Mouse (Mus musculus): ENCODE results near the gene Hist1h4k. TPM values are rescaled to one million over a fixed set of nuclear protein-coding genes. Genes with fewer than 3 reads are reported as not detected.
"Not testable (repeated sequence)": the region's sequence is repeated elsewhere in the genome, so short reads cannot be mapped to it uniquely, and the experiment has no call there.

Hist1h4k gene
- polyA plus RNA-seq, 1 experiment from 2014 or later, result not detected

DNA sequence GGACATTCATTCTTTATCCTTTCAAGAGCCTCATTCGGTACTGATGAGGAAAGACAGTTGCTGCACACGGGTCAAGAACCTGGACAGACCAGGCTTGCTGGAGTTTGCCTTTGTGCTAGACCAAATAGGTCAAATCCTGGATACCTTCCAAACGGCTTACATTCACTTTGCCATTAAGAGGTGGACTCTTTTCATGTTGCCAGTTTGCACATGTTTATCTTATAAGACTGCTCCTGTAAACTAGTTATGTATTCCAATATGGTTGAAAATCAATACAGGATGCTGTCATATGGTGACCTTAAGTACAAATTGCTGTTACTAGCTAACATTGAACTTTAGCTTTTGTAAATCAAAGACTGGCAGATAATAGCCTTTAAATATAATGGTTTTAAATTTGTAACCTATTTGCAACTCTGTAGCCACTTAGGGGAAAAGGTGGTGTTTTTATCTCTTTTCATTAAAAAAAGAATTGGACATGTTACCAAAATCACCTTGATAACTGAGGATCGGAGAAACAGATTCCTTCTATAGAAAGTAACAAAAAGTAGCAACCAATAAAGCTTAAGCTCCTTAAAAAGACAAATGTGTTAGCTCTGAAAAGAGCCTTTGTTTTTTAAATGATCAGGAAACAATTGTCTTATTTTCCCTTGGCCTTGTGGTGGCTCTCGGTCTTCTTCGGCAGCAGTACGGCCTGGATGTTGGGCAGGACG is 36.0 kb upstream of the Hist1h4k start:
- ATAC-seq (ENCODE audit: low FRiP score, low TSS enrichment), result no peak
- Histone ChIP-seq H3K27me3 (ENCODE audit: control insufficient read depth, insufficient read depth, low read length) (no peaks in the 10 kb centered on the region), H3K9ac (replicated peaks; ENCODE audit: low read length) (no peak overlapping the region; the same call in 1 of the 2 replicates), H3K9me3 (ENCODE audit: control insufficient read depth, low read length) (no peaks in the 10 kb centered on the region), H3K4me3 (replicated peaks; ENCODE audit: low read depth, low read length) (peak overlapping the region; percentile 33), H3K4me2 (ENCODE audit: low read length) (peak overlapping the region; percentile 60), H3K36me3 (ENCODE audit: control insufficient read depth, insufficient read depth, low read length) (no peaks in the 10 kb centered on the region), H3K27ac (replicated peaks; ENCODE audit: low read depth, low read length) (peak overlapping the region; percentile 77), H3K4me1 (ENCODE audit: control insufficient read depth, insufficient read depth, low read length) (peaks cover 19% of the 10 kb centered on the region)
- WGBS, result 2% methylated on average over 8 of the region's 8 CpGs
- DNase-seq, result peak; percentile 33

DNA sequence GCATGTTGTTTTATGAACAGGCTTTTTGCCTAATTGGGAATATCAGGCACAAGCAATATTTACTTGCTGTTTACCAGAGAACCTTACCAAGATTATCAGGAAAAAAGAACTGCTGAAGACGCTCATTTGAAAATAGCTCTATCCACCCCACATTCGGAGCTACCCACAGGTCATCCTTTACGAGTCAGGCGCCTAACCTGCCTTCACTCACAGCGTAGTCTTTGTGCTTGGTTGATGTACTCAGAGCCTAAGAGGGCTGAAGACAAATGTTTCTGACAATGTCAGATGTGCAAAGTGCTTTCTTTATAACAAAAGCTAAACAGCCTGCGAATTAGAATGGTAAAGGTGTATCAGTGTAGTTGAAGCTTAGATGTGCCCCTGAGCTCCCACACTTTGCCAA is 34.0 kb upstream of the Hist1h4k start:
- DNase-seq (no peak), ATAC-seq (ENCODE audit: low FRiP score, low TSS enrichment) (no peak)
- no peak overlapping the region for H3K4me3 ChIP-seq (replicated peaks; ENCODE audit: low read depth, low read length)
- peak overlapping the region; percentile 75 for H3K4me2 ChIP-seq (ENCODE audit: low read length)
- WGBS, result 15% methylated on average over 6 of the region's 6 CpGs
- H3K27ac ChIP-seq (replicated peaks; ENCODE audit: low read depth, low read length), result peak overlapping the region; percentile 49
- no peak overlapping the region for H3K9ac ChIP-seq (replicated peaks; ENCODE audit: low read length)
- no peaks in the 10 kb centered on the region for H3K9me3 ChIP-seq (ENCODE audit: control insufficient read depth, low read length)
- H3K36me3 ChIP-seq (ENCODE audit: control insufficient read depth, insufficient read depth, low read length), result no peaks in the 10 kb centered on the region
- no peaks in the 10 kb centered on the region for H3K27me3 ChIP-seq (ENCODE audit: control insufficient read depth, insufficient read depth, low read length)
- H3K4me1 ChIP-seq (ENCODE audit: control insufficient read depth, insufficient read depth, low read length), result peaks cover 28% of the 10 kb centered on the region

DNA sequence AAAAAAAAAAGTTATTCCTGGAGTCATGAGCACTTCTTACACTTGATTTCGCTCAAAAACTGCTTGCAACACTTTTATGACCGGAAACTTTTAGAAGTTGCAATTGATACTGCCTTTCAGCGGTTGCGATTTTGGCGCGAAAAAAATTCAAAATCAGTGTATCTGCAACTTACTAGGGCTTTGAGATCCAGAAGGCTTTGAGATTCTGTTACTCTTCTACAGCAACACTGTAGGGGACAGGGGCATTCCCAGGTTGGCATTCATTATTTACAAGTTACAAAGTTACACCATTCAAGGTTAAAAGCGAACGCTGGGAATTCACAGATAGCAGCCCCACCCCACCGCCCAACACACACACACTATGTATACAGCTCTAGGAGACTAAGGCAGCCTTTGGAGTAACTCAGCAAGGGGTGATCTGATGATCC is 33.4 kb upstream of the Hist1h4k start:
- WGBS, result 1% methylated on average over 9 of the region's 9 CpGs
- Histone ChIP-seq H3K4me2 (ENCODE audit: low read length) (peak overlapping the region; percentile 75), H3K4me3 (replicated peaks; ENCODE audit: low read depth, low read length) (peak overlapping the region; percentile 34), H3K27me3 (ENCODE audit: control insufficient read depth, insufficient read depth, low read length) (no peaks in the 10 kb centered on the region), H3K27ac (replicated peaks; ENCODE audit: low read depth, low read length) (peak overlapping the region; percentile 49), H3K36me3 (ENCODE audit: control insufficient read depth, insufficient read depth, low read length) (no peaks in the 10 kb centered on the region), H3K9me3 (ENCODE audit: control insufficient read depth, low read length) (no peaks in the 10 kb centered on the region), H3K4me1 (ENCODE audit: control insufficient read depth, insufficient read depth, low read length) (peaks cover 28% of the 10 kb centered on the region), H3K9ac (replicated peaks; ENCODE audit: low read length) (no peak overlapping the region)
- ATAC-seq (ENCODE audit: low FRiP score, low TSS enrichment) (no peak), DNase-seq (peak; percentile 81)

DNA sequence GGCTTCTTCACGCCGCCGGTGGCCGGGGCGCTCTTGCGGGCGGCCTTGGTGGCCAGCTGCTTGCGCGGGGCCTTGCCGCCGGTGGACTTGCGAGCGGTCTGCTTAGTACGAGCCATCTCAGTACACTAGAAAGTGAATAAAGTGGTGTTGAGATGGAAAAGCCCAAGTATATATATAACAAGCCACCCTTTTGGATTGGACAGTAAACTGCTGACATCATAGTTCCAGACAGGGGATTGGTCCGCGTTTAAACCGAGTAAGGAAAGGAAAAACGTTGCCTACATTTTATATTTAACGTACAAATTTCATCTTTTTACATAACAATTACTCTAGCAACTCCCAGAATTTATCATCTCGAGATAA is 32.9 kb upstream of the Hist1h4k start, which contains the start of gene Hist1h3i:
Hist1h3i (minus strand) TSS at position 116 of the 363 bp plus-strand sequence.
- peak within 1 kb of the TSS; percentile 71 for H3K27ac ChIP-seq (replicated peaks; ENCODE audit: low read depth, low read length)
- no peaks in the 10 kb centered on the region for H3K27me3 ChIP-seq (ENCODE audit: control insufficient read depth, insufficient read depth, low read length)
- H3K4me1 ChIP-seq (ENCODE audit: control insufficient read depth, insufficient read depth, low read length), result peaks cover 28% of the 10 kb centered on the region
- no peaks in the 10 kb centered on the region for H3K36me3 ChIP-seq (ENCODE audit: control insufficient read depth, insufficient read depth, low read length)
- peak within 1 kb of the TSS; percentile 34 for H3K4me3 ChIP-seq (replicated peaks; ENCODE audit: low read depth, low read length)
- DNase-seq (peak; percentile 92), ATAC-seq (ENCODE audit: low FRiP score, low TSS enrichment) (peak; percentile 72)
- peak within 1 kb of the TSS; percentile 46; the same call in 1 of the 2 replicates for H3K9ac ChIP-seq (replicated peaks; ENCODE audit: low read length)
- 0% methylated on average over 13 of the region's 20 CpGs for WGBS
- peak within 1 kb of the TSS; percentile 75 for H3K4me2 ChIP-seq (ENCODE audit: low read length)
- no peaks in the 10 kb centered on the region for H3K9me3 ChIP-seq (ENCODE audit: control insufficient read depth, low read length)

DNA sequence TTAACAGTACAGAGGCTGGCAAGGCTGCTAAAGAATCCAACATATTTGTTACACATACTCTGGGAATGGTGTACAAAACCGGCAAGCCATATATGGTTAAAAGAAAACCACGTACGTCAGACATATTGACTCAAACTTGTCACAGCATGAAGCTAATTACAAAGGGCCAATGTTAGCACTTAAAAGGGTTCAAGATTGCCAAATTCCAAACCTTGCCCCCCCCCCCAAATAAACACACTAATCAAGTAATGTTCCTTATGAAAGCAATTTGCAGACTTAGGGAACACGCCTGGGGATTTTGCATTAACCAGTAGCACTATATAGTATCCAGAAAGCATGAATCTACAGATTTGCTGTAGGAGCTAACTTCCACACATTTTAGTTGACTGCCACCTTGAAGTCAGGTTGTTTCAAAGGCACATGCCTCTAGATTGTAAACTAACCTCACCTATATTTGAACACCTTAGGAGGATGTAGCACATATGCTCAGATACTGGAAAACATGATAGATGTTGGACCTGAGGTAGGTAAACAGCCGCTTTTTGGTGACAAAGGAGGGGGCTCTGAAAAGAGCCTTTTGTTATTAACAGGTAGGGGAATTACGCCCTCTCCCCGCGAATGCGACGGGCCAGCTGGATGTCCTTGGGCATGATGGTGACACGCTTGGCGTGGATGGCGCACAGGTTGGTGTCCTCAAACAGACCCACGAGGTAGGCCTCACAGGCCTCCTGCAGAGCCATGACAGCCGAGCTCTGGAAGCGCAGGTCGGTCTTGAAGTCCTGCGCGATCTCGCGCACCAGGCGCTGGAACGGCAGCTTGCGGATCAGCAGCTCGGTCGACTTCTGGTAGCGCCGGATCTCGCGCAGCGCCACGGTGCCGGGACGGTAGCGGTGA is 32.3 kb upstream of the Hist1h4k start:
- DNase-seq, result peak; percentile 32
- Histone ChIP-seq H3K27ac (replicated peaks; ENCODE audit: low read depth, low read length) (peak overlapping the region; percentile 71), H3K9ac (replicated peaks; ENCODE audit: low read length) (peak overlapping the region; percentile 46; the same call in 1 of the 2 replicates), H3K4me2 (ENCODE audit: low read length) (peak overlapping the region; percentile 75), H3K4me1 (ENCODE audit: control insufficient read depth, insufficient read depth, low read length) (peaks cover 25% of the 10 kb centered on the region), H3K4me3 (replicated peaks; ENCODE audit: low read depth, low read length) (peak overlapping the region; percentile 34)
- H3K36me3 ChIP-seq (ENCODE audit: control insufficient read depth, insufficient read depth, low read length); ATAC-seq (ENCODE audit: low FRiP score, low TSS enrichment); H3K27me3 ChIP-seq (ENCODE audit: control insufficient read depth, insufficient read depth, low read length); H3K9me3 ChIP-seq (ENCODE audit: control insufficient read depth, low read length): not testable (repeated sequence)
- under 1% methylated on average over 15 of the region's 35 CpGs for WGBS

DNA sequence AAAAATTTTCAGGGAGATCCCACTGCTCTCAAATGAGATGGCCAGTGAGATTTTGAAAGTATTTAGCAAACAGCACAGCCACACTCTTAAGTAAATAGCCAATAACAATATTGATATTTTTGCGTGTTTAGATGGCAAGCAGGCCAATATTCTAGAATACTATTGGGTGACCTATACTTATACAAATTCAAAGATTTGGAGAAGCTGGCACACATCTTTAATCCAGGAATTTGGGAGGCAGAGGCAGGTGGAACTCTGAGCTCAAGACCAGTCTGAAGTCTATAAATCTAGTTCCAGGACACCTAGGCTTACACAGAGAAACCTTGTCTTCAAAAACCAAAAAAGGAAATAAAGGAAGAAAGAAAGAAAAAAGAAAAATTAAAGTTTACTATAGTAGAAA is 31.3 kb upstream of the Hist1h4k start:
- no peak overlapping the region for H3K4me3 ChIP-seq (replicated peaks; ENCODE audit: low read depth, low read length)
- H3K36me3 ChIP-seq (ENCODE audit: control insufficient read depth, insufficient read depth, low read length), result no peaks in the 10 kb centered on the region
- H3K27me3 ChIP-seq (ENCODE audit: control insufficient read depth, insufficient read depth, low read length), result no peaks in the 10 kb centered on the region
- H3K9me3 ChIP-seq (ENCODE audit: control insufficient read depth, low read length), result no peaks in the 10 kb centered on the region
- H3K27ac ChIP-seq (replicated peaks; ENCODE audit: low read depth, low read length), result no peak overlapping the region
- no peak for DNase-seq
- no peak for ATAC-seq (ENCODE audit: low FRiP score, low TSS enrichment)
- H3K4me1 ChIP-seq (ENCODE audit: control insufficient read depth, insufficient read depth, low read length), result peaks cover 25% of the 10 kb centered on the region
- WGBS, result 93% methylated on average over 1 of the region's 1 CpGs
- no peak overlapping the region for H3K4me2 ChIP-seq (ENCODE audit: low read length)
- H3K9ac ChIP-seq (replicated peaks; ENCODE audit: low read length), result no peak overlapping the region

DNA sequence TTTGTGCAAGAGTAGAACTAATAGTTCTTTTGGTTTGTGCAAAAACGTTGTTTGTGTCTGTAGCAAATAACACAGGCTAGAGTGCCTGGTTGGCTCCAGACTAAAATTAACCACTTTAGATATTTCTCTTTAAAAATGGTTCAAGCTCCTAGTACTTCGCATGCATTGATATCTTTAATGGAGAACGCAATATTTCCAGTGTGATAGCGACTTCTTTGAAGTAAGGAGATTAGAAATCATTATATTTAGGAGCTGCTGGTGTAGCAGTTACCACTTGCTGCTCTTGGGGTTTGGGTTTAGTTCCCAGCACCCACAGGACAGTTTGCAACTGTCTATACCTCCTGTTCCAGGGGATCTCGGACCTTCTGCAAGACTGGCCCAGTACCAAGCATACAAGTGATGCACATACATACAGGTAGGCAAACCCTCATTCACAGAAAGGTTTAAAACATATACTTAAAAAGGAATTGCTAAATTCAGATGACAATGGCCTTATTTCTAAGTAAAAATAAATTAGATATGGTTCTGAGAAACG is 30.8 kb upstream of the Hist1h4k start:
- H3K4me1 ChIP-seq (ENCODE audit: control insufficient read depth, insufficient read depth, low read length), result peaks cover 22% of the 10 kb centered on the region
- no peak overlapping the region; the same call in 1 of the 2 replicates for H3K9ac ChIP-seq (replicated peaks; ENCODE audit: low read length)
- ATAC-seq (ENCODE audit: low FRiP score, low TSS enrichment) (no peak), DNase-seq (no peak)
- no peak overlapping the region for H3K27ac ChIP-seq (replicated peaks; ENCODE audit: low read depth, low read length)
- 42% methylated on average over 6 of the region's 6 CpGs for WGBS
- no peaks in the 10 kb centered on the region for H3K27me3 ChIP-seq (ENCODE audit: control insufficient read depth, insufficient read depth, low read length)
- no peak overlapping the region; the same call in 1 of the 2 replicates for H3K4me3 ChIP-seq (replicated peaks; ENCODE audit: low read depth, low read length)
- no peaks in the 10 kb centered on the region for H3K36me3 ChIP-seq (ENCODE audit: control insufficient read depth, insufficient read depth, low read length)
- no peaks in the 10 kb centered on the region for H3K9me3 ChIP-seq (ENCODE audit: control insufficient read depth, low read length)
- peak overlapping the region; percentile 82 for H3K4me2 ChIP-seq (ENCODE audit: low read length)

DNA sequence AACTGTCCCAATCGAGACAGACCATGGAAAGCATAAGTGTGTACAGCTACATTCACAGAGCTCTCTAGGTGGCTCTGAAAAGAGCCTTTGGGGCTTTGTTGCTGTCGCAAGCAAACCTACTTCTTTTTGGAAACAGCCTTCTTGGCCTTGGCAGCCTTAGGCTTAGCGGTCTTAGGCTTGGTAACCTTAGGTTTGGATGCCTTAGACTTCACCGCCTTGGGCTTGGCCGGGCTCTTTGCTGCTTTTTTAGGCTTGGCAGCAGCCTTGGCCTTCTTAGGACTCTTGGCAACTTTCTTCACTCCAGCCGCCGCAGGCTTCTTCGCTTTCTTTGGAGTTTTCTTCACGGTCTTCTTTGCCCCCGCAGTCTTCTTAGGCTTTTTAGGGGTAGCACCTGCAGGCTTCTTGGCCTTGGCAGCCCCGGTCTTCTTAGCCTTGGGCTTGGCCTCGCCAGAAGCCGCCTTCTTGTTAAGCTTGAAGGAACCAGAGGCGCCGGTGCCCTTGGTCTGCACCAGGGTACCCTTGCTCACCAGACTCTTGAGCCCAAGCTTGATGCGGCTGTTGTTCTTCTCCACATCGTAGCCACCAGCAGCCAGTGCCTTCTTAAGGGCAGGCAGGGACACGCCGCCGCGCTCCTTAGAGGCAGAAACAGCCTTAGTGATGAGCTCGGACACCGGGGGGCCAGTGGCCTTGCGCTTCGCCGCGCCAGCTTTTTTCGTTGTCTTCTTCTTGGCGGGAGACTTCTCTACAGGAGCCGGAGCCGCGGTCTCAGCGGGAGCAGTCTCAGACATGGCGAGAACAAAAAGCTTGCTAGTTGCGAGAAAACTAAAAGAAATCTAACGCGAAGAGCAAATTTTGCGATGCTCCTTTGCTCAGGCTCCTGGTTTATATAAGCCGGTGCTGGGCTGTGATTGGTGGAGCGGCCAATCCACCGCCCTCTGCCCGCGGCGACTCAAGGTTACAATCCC is 29.7 kb upstream of the Hist1h4k start, which contains the start of gene Hist1h1b:
Hist1h1b (minus strand) TSS at position 859 of the 965 bp plus-strand sequence.
- under 1% methylated on average over 44 of the region's 44 CpGs for WGBS
- H3K4me2 ChIP-seq (ENCODE audit: low read length), result peak within 1 kb of the TSS; percentile 82
- no peaks in the 10 kb centered on the region for H3K27me3 ChIP-seq (ENCODE audit: control insufficient read depth, insufficient read depth, low read length)
- peak within 1 kb of the TSS; percentile 48 for H3K9ac ChIP-seq (replicated peaks; ENCODE audit: low read length)
- peaks cover 19% of the 10 kb centered on the region for H3K4me1 ChIP-seq (ENCODE audit: control insufficient read depth, insufficient read depth, low read length)
- peak within 1 kb of the TSS; percentile 62 for H3K27ac ChIP-seq (replicated peaks; ENCODE audit: low read depth, low read length)
- peak within 1 kb of the TSS; percentile 48 for H3K4me3 ChIP-seq (replicated peaks; ENCODE audit: low read depth, low read length)
- peak; percentile 70 for DNase-seq
- H3K36me3 ChIP-seq (ENCODE audit: control insufficient read depth, insufficient read depth, low read length), result no peaks in the 10 kb centered on the region
- ATAC-seq (ENCODE audit: low FRiP score, low TSS enrichment), result no peak
- H3K9me3 ChIP-seq (ENCODE audit: control insufficient read depth, low read length), result no peaks in the 10 kb centered on the region
